Mouse (Mus musculus) liver, embryonic 14.5 days (tissue): ENCODE data around the gene Mlkl. TPM values are rescaled to one million over a fixed set of nuclear protein-coding genes. Genes with fewer than 3 reads are reported as not detected.

Experiments
- ATAC-seq: fragments of 200-750 bp; cut with Nextera tagmentation; 2 replicates; pipeline ENCODE4 v1.8.0; 2017; ENCODE audit warnings: moderate number of reproducible peaks, mild to moderate bottlenecking, moderate library complexity; ENCODE audit not compliant: insufficient read depth
- DNase-seq, 3 experiments: peaks; one replicate each; pipeline ENCODE4 v3.0.0-alpha.2; 2012 to 2013; ENCODE audit warnings: low read depth in 3 of 3, low spot score in 3 of 3
- H3K27ac ChIP-seq: fragments of 300-500 bp; sonication (generic); 2 replicates; pipeline ENCODE4 v1.5.1; 2014; ENCODE audit warnings: moderate library complexity, mild to moderate bottlenecking, control low read depth, inconsistent platforms
- H3K27me3 ChIP-seq: fragments of 300-500 bp; sonication (generic); 2 replicates; pipeline ENCODE4 v1.6.1; 2014; ENCODE audit warnings: mild to moderate bottlenecking, low read length, moderate library complexity; ENCODE audit not compliant: control insufficient read depth, insufficient read depth
- H3K36me3 ChIP-seq: fragments of 300-500 bp; sonication (generic); replicated peaks from 2 replicates; pipeline ENCODE4 v1.6.1; 2014; ENCODE audit warnings: low read depth; ENCODE audit not compliant: control insufficient read depth, insufficient read depth
- H3K4me1 ChIP-seq, 2 experiments: fragments of 200-500 bp in 1 of 2; fragments of 300-500 bp in 1 of 2; sonication (generic) in 1 of 2; replicated peaks; 2 replicates each; pipeline ENCODE4 v1.6.1; 2012 to 2014; ENCODE audit warnings: antibody characterized with exemption in 1 of 2, inconsistent platforms in 1 of 2, low read length in 1 of 2; ENCODE audit not compliant: control insufficient read depth in 2 of 2, insufficient read depth in 2 of 2
- H3K4me2 ChIP-seq: fragments of 300-500 bp; sonication (generic); 2 replicates; pipeline ENCODE4 v1.6.1; 2014; ENCODE audit warnings: low read depth, mild to moderate bottlenecking, control low read depth, moderate library complexity
- H3K4me3 ChIP-seq, 2 experiments: fragments of 200-500 bp in 1 of 2; fragments of 300-500 bp in 1 of 2; sonication (generic) in 1 of 2; 2 replicates each; pipeline ENCODE4 v1.5.1; 2012 to 2014; ENCODE audit warnings: low read depth in 2 of 2, low read length in 2 of 2, mild to moderate bottlenecking in 2 of 2, control low read depth in 1 of 2, inconsistent platforms in 1 of 2, moderate library complexity in 1 of 2; ENCODE audit not compliant: insufficient read depth in 1 of 2
- H3K9ac ChIP-seq: fragments of 300-500 bp; sonication (generic); replicated peaks from 2 replicates; pipeline ENCODE4 v1.6.1; 2014; ENCODE audit warnings: mild to moderate bottlenecking, control low read depth, moderate library complexity
- H3K9me3 ChIP-seq: fragments of 300-500 bp; sonication (generic); 2 replicates; pipeline ENCODE4 v1.6.1; 2016; ENCODE audit warnings: low read length, mixed read lengths; ENCODE audit not compliant: control insufficient read depth
- CTCF ChIP-seq: IDR thresholded peaks from 2 replicates; pipeline ENCODE4 v1.5.1; 2016; ENCODE audit warnings: antibody characterized with exemption, low read depth, control low read depth
- EP300 ChIP-seq: IDR thresholded peaks from 2 replicates; pipeline ENCODE4 v1.6.1; 2016; ENCODE audit warnings: antibody characterized with exemption, low read depth
- WGBS: fragments of 180-500 bp; shearing (Covaris S2); extraction: QIAGEN DNeasy Blood & Tissue Kit; methylation state at CpG from one replicate; pipeline ENCODE4 v1.1.7; 2014; ENCODE audit not compliant: insufficient replicate concordance; 5-methylcytosine and 5-hydroxymethylcytosine counted together
- polyA plus RNA-seq, 2 experiments: library from polyadenylated mRNA; depleted of rRNA in 1 of 2; stranded (reverse) in 1 of 2; unstranded in 1 of 2; fragments of >200 nt; fragmentation: Nextera tagmentation in 1 of 2; extraction: Ambion mirVana in 1 of 2; gene quantifications; 2 replicates each; pipeline versions ENCODE4 v1.2.1 to v1.2.3; 2012 to 2014

The Mlkl gene
- polyA plus RNA-seq, 2 experiments, result 1.6 to 2.8 TPM

GRCm38 (mm10) chr8:111358905-111359304 lies 20.9 kb upstream of the Mlkl start:
- ATAC-seq, result no peak
- 23% methylated on average over 1 of the region's 1 CpGs for WGBS
- Histone ChIP-seq H3K27me3 (no peaks in the 10 kb centered on the region), H3K9me3 (no peaks in the 10 kb centered on the region), H3K4me3 (no peak overlapping the region), H3K36me3 (no peaks in the 10 kb centered on the region), H3K27ac (no peak overlapping the region), H3K9ac (no peak overlapping the region), H3K4me1 (no peaks in the 10 kb centered on the region), H3K4me2 (no peak overlapping the region)
- peak; percentile 40 for TF ChIP-seq CTCF
- TF ChIP-seq EP300, result no peak
- DNase-seq, result no peak

- no peak overlapping the region for H3K4me3 ChIP-seq
- TF ChIP-seq EP300, result no peak
- no peak for TF ChIP-seq CTCF
- H3K36me3 ChIP-seq, result no peaks in the 10 kb centered on the region
- no peak overlapping the region for H3K4me2 ChIP-seq
- no peak overlapping the region for H3K27ac ChIP-seq
- 61% methylated on average over 4 of the region's 4 CpGs for WGBS
- no peak overlapping the region for H3K9ac ChIP-seq
- DNase-seq (no peak), ATAC-seq (no peak)
- no peaks in the 10 kb centered on the region for H3K4me1 ChIP-seq
- no peaks in the 10 kb centered on the region for H3K27me3 ChIP-seq
- H3K9me3 ChIP-seq, result no peaks in the 10 kb centered on the region
These were observed 19.5 kb upstream of the Mlkl start for GRCm38 (mm10) chr8:111357433-111357832.

- TF ChIP-seq CTCF, result no peak
- TF ChIP-seq EP300, result no peak
- no peaks in the 10 kb centered on the region for H3K9me3 ChIP-seq
- DNase-seq (no peak), ATAC-seq (no peak)
- H3K27me3 ChIP-seq, result no peaks in the 10 kb centered on the region
- H3K4me3 ChIP-seq, result no peak overlapping the region
- H3K4me1 ChIP-seq, result no peaks in the 10 kb centered on the region; a peak in 1 of 4 replicates
- 68% methylated on average over 9 of the region's 9 CpGs for WGBS
- H3K36me3 ChIP-seq, result no peaks in the 10 kb centered on the region
- no peak overlapping the region for H3K9ac ChIP-seq
- H3K27ac ChIP-seq, result no peak overlapping the region
- no peak overlapping the region for H3K4me2 ChIP-seq
These were observed 15.5 kb upstream of the Mlkl start for GRCm38 (mm10) chr8:111353497-111353896.

GRCm38 (mm10) chr8:111352289-111352688 lies 14.3 kb upstream of the Mlkl start:
- no peak for ATAC-seq
- Histone ChIP-seq H3K4me2 (no peak overlapping the region), H3K36me3 (no peaks in the 10 kb centered on the region), H3K4me3 (no peak overlapping the region), H3K27me3 (no peaks in the 10 kb centered on the region), H3K27ac (no peak overlapping the region), H3K9ac (no peak overlapping the region), H3K9me3 (no peaks in the 10 kb centered on the region), H3K4me1 (no peaks in the 10 kb centered on the region; a peak in 1 of 4 replicates)
- 59% methylated on average over 5 of the region's 5 CpGs for WGBS
- TF ChIP-seq EP300 (no peak), CTCF (no peak)
- DNase-seq, result no peak

GRCm38 (mm10) chr8:111350577-111350976 lies 12.6 kb upstream of the Mlkl start:
- DNase-seq (no peak), ATAC-seq (no peak)
- Histone ChIP-seq H3K4me2 (no peak overlapping the region), H3K36me3 (no peaks in the 10 kb centered on the region), H3K4me3 (no peak overlapping the region), H3K27ac (no peak overlapping the region), H3K9ac (no peak overlapping the region), H3K9me3 (no peaks in the 10 kb centered on the region), H3K4me1 (no peaks in the 10 kb centered on the region; a peak in 1 of 4 replicates), H3K27me3 (no peaks in the 10 kb centered on the region)
- no peak for TF ChIP-seq CTCF
- no peak for TF ChIP-seq EP300
- 72% methylated on average over 6 of the region's 6 CpGs for WGBS
